In the genomic region with DNA sequence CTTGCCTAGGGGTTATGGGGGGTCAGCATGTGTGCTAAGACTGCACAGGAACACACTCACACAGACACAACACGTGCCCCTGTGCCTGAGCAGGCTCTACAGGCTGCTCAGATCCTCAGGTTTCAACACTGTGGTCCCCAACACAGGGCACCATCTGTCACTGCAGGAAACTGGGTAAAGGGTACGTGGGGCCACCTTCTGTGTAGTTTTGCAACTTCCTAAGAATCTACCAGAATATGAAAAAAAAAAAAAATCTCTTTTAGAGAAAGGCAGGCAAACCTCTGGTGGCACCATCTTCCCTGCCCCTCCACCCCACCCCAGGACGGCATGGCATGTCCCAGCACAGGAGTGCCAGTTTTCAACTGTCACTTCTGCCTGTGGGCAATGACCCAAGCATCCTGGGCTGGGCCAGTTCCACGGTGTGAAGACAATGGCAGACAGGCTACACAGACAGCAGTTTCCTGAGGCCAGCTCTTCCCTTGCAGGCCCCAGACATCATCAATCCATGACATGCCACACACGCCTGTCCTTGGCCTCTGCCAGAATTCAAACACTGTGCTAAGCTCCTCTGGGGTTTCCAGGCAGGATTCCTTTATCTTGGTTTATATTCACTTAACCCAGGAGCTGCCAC, we compare ENCODE assay signal across 8 mouse cellular contexts. TPM values are rescaled to one million over a fixed set of nuclear protein-coding genes. Genes with fewer than 3 reads are reported as not detected.
DNase-seq lines count a peak whose midpoint lies in the region; ATAC-seq lines count a peak whose summit lies in the region.

No protein-coding gene starts in this region.

- peaks cover 9% of the 10 kb centered on the region for H3K4me1 ChIP-seq in heart, embryonic 12.5 days (replicated peaks)

- no peak overlapping the region for H3K27ac ChIP-seq in heart, embryonic 12.5 days (ENCODE audit: poor library complexity, severe bottlenecking)

- DNase-seq in heart, postnatal 36 days, result no peak
- peak; percentile 74 to 77 for DNase-seq in cerebellum, postnatal 10 days
- peak; percentile 24 for DNase-seq in kidney, adult 18-20 months
- DNase-seq in thymus, postnatal 10 days (ENCODE audit: low spot score in 2 of 2), result peak; percentile 55 to 62
- DNase-seq in left cerebral cortex, adult 9 months (ENCODE audit: low spot score in 2 of 2), result no peak

- no peaks in the 10 kb centered on the region for H3K27me3 ChIP-seq in heart, embryonic 12.5 days (replicated peaks)

- no peak overlapping the region for H3K4me2 ChIP-seq in heart, embryonic 12.5 days

- 51% methylated on average over 5 of the region's 5 CpGs for WGBS in heart, embryonic 12.5 days

- ATAC-seq in heart, embryonic 12.5 days (ENCODE audit: insufficient number of reproducible peaks, low FRiP score), result no peak
- ATAC-seq in megakaryocyte, adult 5-6 weeks (ENCODE audit: poor library complexity, severe bottlenecking), result peak; percentile 75
- no peak for ATAC-seq in inflammation-experienced regulatory T-cells, adult 6 months

- peaks cover 11% of the 10 kb centered on the region; the same call in 1 of the 2 replicates for H3K36me3 ChIP-seq in heart, embryonic 12.5 days

- no peak overlapping the region for H3K4me3 ChIP-seq in heart, embryonic 12.5 days

- intact Hi-C loops in heart, postnatal 36 days (cut with DNase I), result loop anchor here (5.0 kb wide), 2 partner anchors 37 to 87 kb away; no protein-coding TSS in a partner anchor

- H3K9me3 ChIP-seq in heart, embryonic 12.5 days (replicated peaks), result no peaks in the 10 kb centered on the region

- peak overlapping the region; percentile 14; the same call in 1 of the 2 replicates for H3K9ac ChIP-seq in heart, embryonic 12.5 days

RNA-seq across cellular contexts. Expression of gene 3110082I17Rik, which starts 11.1 kb away (rescaled TPM):
- polyA plus RNA-seq in heart, embryonic 12.5 days (2016; fragmentation: Nextera tagmentation; extraction: Ambion mirVana), result 21.3 and 21.6 TPM in 2 replicates
- total RNA-seq in heart, postnatal 36 days (2021), result 1 to 10 TPM; 4.7 to 5.5 TPM
- total RNA-seq in megakaryocyte, adult 5-6 weeks (2015), result 12.4 and 15.8 TPM in 2 replicates
- 10.8 and 11.4 TPM in 2 replicates for total RNA-seq in megakaryocyte, adult 5-6 weeks (2017)
- 1 to 10 TPM; 4.6 to 5.6 (median 5.2) TPM for polyA plus RNA-seq in inflammation-experienced regulatory T-cells, adult 6 months (2017; shearing (Covaris generic))

RNA-seq across cellular contexts. Expression of gene Gper1, which starts 26.3 kb away (rescaled TPM):
- 0.79 and 0.96 TPM in 2 replicates for polyA plus RNA-seq in heart, embryonic 12.5 days (2016; fragmentation: Nextera tagmentation; extraction: Ambion mirVana)
- total RNA-seq in heart, postnatal 36 days (2021), result 1 to 10 TPM; 1.7 to 2.0 TPM
- total RNA-seq in megakaryocyte, adult 5-6 weeks (2015), result 0.07 TPM in 1 of 2 replicates, not detected in the other
- total RNA-seq in megakaryocyte, adult 5-6 weeks (2017), result 0.22 TPM in 1 of 2 replicates, not detected in the other
- polyA plus RNA-seq in inflammation-experienced regulatory T-cells, adult 6 months (2017; shearing (Covaris generic)), result not detected

RNA-seq across cellular contexts. Expression of gene Zfand2a, which starts 35.1 kb away (rescaled TPM):
- polyA plus RNA-seq in heart, embryonic 12.5 days (2016; fragmentation: Nextera tagmentation; extraction: Ambion mirVana), result 11.2 and 12.7 TPM in 2 replicates
- total RNA-seq in heart, postnatal 36 days (2021), result 10 to 100 TPM; 14.0 to 17.9 TPM
- 11.4 and 14.9 TPM in 2 replicates for total RNA-seq in megakaryocyte, adult 5-6 weeks (2015)
- 6.7 and 21.9 TPM in 2 replicates for total RNA-seq in megakaryocyte, adult 5-6 weeks (2017)
- polyA plus RNA-seq in inflammation-experienced regulatory T-cells, adult 6 months (2017; shearing (Covaris generic)), result 10 to 100 TPM in 1 of 3 experiments, 1 to 10 TPM in 2; 8.1 to 10.3 (median 9.2) TPM

RNA-seq across cellular contexts. Expression of gene C130050O18Rik, which starts 44.2 kb away (rescaled TPM):
- 0.10 and 0.36 TPM in 2 replicates for polyA plus RNA-seq in heart, embryonic 12.5 days (2016; fragmentation: Nextera tagmentation; extraction: Ambion mirVana)
- under 1 TPM; 0.62 to 0.64 TPM for total RNA-seq in heart, postnatal 36 days (2021)
- total RNA-seq in megakaryocyte, adult 5-6 weeks (2015), result 18.3 and 19.9 TPM in 2 replicates
- 16.6 and 19.7 TPM in 2 replicates for total RNA-seq in megakaryocyte, adult 5-6 weeks (2017)
- polyA plus RNA-seq in inflammation-experienced regulatory T-cells, adult 6 months (2017; shearing (Covaris generic)), result not detected

Comparison
In these comparisons a context has a peak if more than half of its experiments do, and no peak if none do; other contexts are left out.
1. DNase-seq: peak in cerebellum, postnatal 10 days (2 of 2), kidney, adult 18-20 months (single experiment) and thymus, postnatal 10 days (2 of 2); none in heart, postnatal 36 days (0 of 2) and left cerebral cortex, adult 9 months (0 of 2).